ENCODE assay signal across 11 mouse cellular contexts in genomic region chr10:60794374-60794773, GRCm38 (mm10). TPM values are rescaled to one million over a fixed set of nuclear protein-coding genes. Genes with fewer than 3 reads are reported as not detected.
DNase-seq lines count a peak whose midpoint lies in the region; ATAC-seq lines count a peak whose summit lies in the region.
"Had no signal": no experiment of that assay in that cellular context is flagged by ENCODE, and none has a peak within 500 bp of the region (broad histone marks: within the 10 kb centered on the region; RNA-seq: fewer than 3 reads in every experiment).

No protein-coding gene starts in this region.

- 20% methylated on average over 8 of the region's 11 CpGs for WGBS in embryonic facial prominence, embryonic 14.5 days
- 6% methylated on average over 11 of the region's 11 CpGs for WGBS in limb, embryonic 10.5 days

- no peak overlapping the region for H3K4me2 ChIP-seq in embryonic facial prominence, embryonic 14.5 days (ENCODE audit: low read depth, low read length)

- ATAC-seq in embryonic facial prominence, embryonic 14.5 days (ENCODE audit: low read depth), result peak; percentile 81

- peak overlapping the region; percentile 64 for H3K27ac ChIP-seq in embryonic facial prominence, embryonic 14.5 days (replicated peaks; ENCODE audit: low read depth, low read length)
- H3K27ac ChIP-seq in limb, embryonic 10.5 days, result peak overlapping the region; percentile 86

- H3K36me3 ChIP-seq in embryonic facial prominence, embryonic 14.5 days (ENCODE audit: control insufficient read depth, insufficient read depth, low read length), result no peaks in the 10 kb centered on the region
- peaks cover 5% of the 10 kb centered on the region; the same call in 1 of the 2 replicates for H3K36me3 ChIP-seq in limb, embryonic 10.5 days

- H3K9ac ChIP-seq in embryonic facial prominence, embryonic 14.5 days (ENCODE audit: low read depth, low read length), result no peak overlapping the region

- no peak overlapping the region for H3K4me3 ChIP-seq in embryonic facial prominence, embryonic 14.5 days (ENCODE audit: low read depth, low read length)
- peak overlapping the region; percentile 5 for H3K4me3 ChIP-seq in limb, embryonic 10.5 days
- H3K4me3 ChIP-seq: megakaryocyte, embryonic 14.5 days had no signal

- peak; percentile 63 for DNase-seq in embryo, embryonic 10 days (ENCODE audit: low spot score)
- no peak for DNase-seq in embryo, embryonic 9.5 days (ENCODE audit: extremely low spot score)
- DNase-seq in layer of hippocampus, postnatal 14 days (ENCODE audit: low spot score in 2 of 2), result peak; percentile 26 to 51
- no peak for DNase-seq in layer of hippocampus, adult 18-20 months (ENCODE audit: low spot score in 2 of 2)
- DNase-seq in embryonic facial prominence, embryonic 14.5 days (ENCODE audit: low spot score), result peak; percentile 88
- peak; percentile 78 for DNase-seq in limb, embryonic 10.5 days (ENCODE audit: low spot score)
- DNase-seq in cerebellum, adult 8-10 months, result no peak
- DNase-seq in urinary bladder, postnatal 14 days (ENCODE audit: low spot score), result no peak
- DNase-seq: cerebellum, adult 11-12 months; thymus, postnatal 14 days had no signal

- no peaks in the 10 kb centered on the region for H3K27me3 ChIP-seq in embryonic facial prominence, embryonic 14.5 days (replicated peaks; ENCODE audit: control insufficient read depth, insufficient read depth, low read length)
- no peaks in the 10 kb centered on the region for H3K27me3 ChIP-seq in limb, embryonic 10.5 days (ENCODE audit: low read depth, poor library complexity, severe bottlenecking)

- H3K4me1 ChIP-seq in embryonic facial prominence, embryonic 14.5 days (ENCODE audit: control insufficient read depth, insufficient read depth, low read length), result peaks cover 12% of the 10 kb centered on the region; the same call in 1 of the 2 replicates
- peaks cover 82% of the 10 kb centered on the region for H3K4me1 ChIP-seq in limb, embryonic 10.5 days

- no peaks in the 10 kb centered on the region for H3K9me3 ChIP-seq in embryonic facial prominence, embryonic 14.5 days (ENCODE audit: control insufficient read depth, low read length)
- H3K9me3 ChIP-seq in limb, embryonic 10.5 days (replicated peaks), result no peaks in the 10 kb centered on the region
- H3K9me3 ChIP-seq: megakaryocyte, embryonic 14.5 days had no signal

RNA-seq across cellular contexts. Expression of gene Unc5b, which starts 37.0 kb away (rescaled TPM):
- 10 to 100 TPM; 11.9 to 12.6 TPM for total RNA-seq in layer of hippocampus, postnatal 14 days (2021)
- total RNA-seq in layer of hippocampus, adult 18-20 months (2021), result 10 to 100 TPM; 15.0 to 15.6 TPM
- 6.1 and 6.6 TPM in 2 replicates for polyA plus RNA-seq in embryonic facial prominence, embryonic 14.5 days (2014; fragmentation: Nextera tagmentation; extraction: Ambion mirVana)
- 10.2 and 11.8 TPM in 2 replicates for polyA plus RNA-seq in limb, embryonic 10.5 days (2016; fragmentation: Nextera tagmentation; extraction: Ambion mirVana)

RNA-seq across cellular contexts. Expression of gene Slc29a3, which starts 41.8 kb away (rescaled TPM):
- 10 to 100 TPM; 19.4 to 24.4 TPM for total RNA-seq in layer of hippocampus, postnatal 14 days (2021)
- 10 to 100 TPM; 13.6 to 14.5 TPM for total RNA-seq in layer of hippocampus, adult 18-20 months (2021)
- 9.0 and 9.9 TPM in 2 replicates for polyA plus RNA-seq in embryonic facial prominence, embryonic 14.5 days (2014; fragmentation: Nextera tagmentation; extraction: Ambion mirVana)
- 7.0 and 8.0 TPM in 2 replicates for polyA plus RNA-seq in limb, embryonic 10.5 days (2016; fragmentation: Nextera tagmentation; extraction: Ambion mirVana)

Comparison
In these comparisons a context has a peak if more than half of its experiments do, and no peak if none do; other contexts are left out.
1. DNase-seq: peak in embryo, embryonic 10 days (single experiment), layer of hippocampus, postnatal 14 days (2 of 2), embryonic facial prominence, embryonic 14.5 days (single experiment) and limb, embryonic 10.5 days (single experiment); none in embryo, embryonic 9.5 days (single experiment), layer of hippocampus, adult 18-20 months (0 of 2), cerebellum, adult 8-10 months (single experiment) and urinary bladder, postnatal 14 days (single experiment).